Mouse (Mus musculus) hindbrain, embryonic 12.5 days (tissue): ENCODE measurements around the gene Slc16a5. TPM values are rescaled to one million over a fixed set of nuclear protein-coding genes. Genes with fewer than 3 reads are reported as not detected.
"Not testable (repeated sequence)": the region's sequence is repeated elsewhere in the genome, so short reads cannot be mapped to it uniquely, and the experiment has no call there.

Experiments
- ATAC-seq: fragments of 200-750 bp; cut with Nextera tagmentation; 2 replicates; pipeline ENCODE4 v1.8.0; 2017; ENCODE audit warnings: moderate TSS enrichment; ENCODE audit not compliant: low FRiP score
- H3K27ac ChIP-seq: fragments of 300-500 bp; sonication (generic); 2 replicates; pipeline ENCODE4 v1.5.1; 2016; ENCODE audit warnings: mild to moderate bottlenecking
- H3K27me3 ChIP-seq: fragments of 300-500 bp; sonication (generic); 2 replicates; pipeline ENCODE4 v1.6.1; 2016; ENCODE audit warnings: mild to moderate bottlenecking
- H3K36me3 ChIP-seq: fragments of 300-500 bp; sonication (generic); 2 replicates; pipeline ENCODE4 v1.6.1; 2016; ENCODE audit warnings: mild to moderate bottlenecking
- H3K4me1 ChIP-seq: fragments of 300-500 bp; sonication (generic); 2 replicates; pipeline ENCODE4 v1.6.1; 2016
- H3K4me2 ChIP-seq: fragments of 300-500 bp; sonication (generic); replicated peaks from 2 replicates; pipeline ENCODE4 v1.6.1; 2016; ENCODE audit warnings: mild to moderate bottlenecking
- H3K4me3 ChIP-seq: fragments of 300-500 bp; sonication (generic); 2 replicates; pipeline ENCODE4 v1.5.1; 2016; ENCODE audit warnings: mild to moderate bottlenecking
- H3K9ac ChIP-seq: fragments of 300-500 bp; sonication (generic); 2 replicates; pipeline ENCODE4 v1.6.1; 2016; ENCODE audit warnings: mild to moderate bottlenecking, moderate library complexity
- H3K9me3 ChIP-seq: fragments of 300-500 bp; sonication (generic); replicated peaks from 2 replicates; pipeline ENCODE4 v1.6.1; 2016; ENCODE audit warnings: mild to moderate bottlenecking
- WGBS: fragments of 180-500 bp; shearing (Covaris S2); methylation state at CpG from one replicate; pipeline ENCODE4 v1.1.7; 2016; 5-methylcytosine and 5-hydroxymethylcytosine counted together
- polyA plus RNA-seq: library from polyadenylated mRNA; unstranded; fragments of >200 nt; fragmentation: Nextera tagmentation; extraction: Ambion mirVana; gene quantifications from 2 replicates; pipeline ENCODE4 v1.2.1, GENCODE M21; 2016

Slc16a5 gene
- polyA plus RNA-seq, 1 experiment from 2014 or later, result not detected

GRCm38 (mm10) chr11:115472183-115472582 lies 9.9 kb downstream of the Slc16a5 start:
- H3K9ac ChIP-seq, result no peak overlapping the region
- H3K4me3 ChIP-seq, result no peak overlapping the region
- no peaks in the 10 kb centered on the region for H3K36me3 ChIP-seq
- 82% methylated on average over 7 of the region's 7 CpGs for WGBS
- H3K27me3 ChIP-seq, result no peaks in the 10 kb centered on the region
- H3K4me1 ChIP-seq, result peaks cover 33% of the 10 kb centered on the region
- ATAC-seq, result no peak
- H3K27ac ChIP-seq, result no peak overlapping the region
- H3K9me3 ChIP-seq, result no peaks in the 10 kb centered on the region
- no peak overlapping the region for H3K4me2 ChIP-seq

GRCm38 (mm10) chr11:115473626-115474275 lies 11.5 kb downstream of the Slc16a5 start:
- Histone ChIP-seq H3K4me1 (peaks cover 29% of the 10 kb centered on the region), H3K4me3 (no peak overlapping the region), H3K9ac (no peak overlapping the region), H3K27me3 (no peaks in the 10 kb centered on the region), H3K9me3 (no peaks in the 10 kb centered on the region), H3K36me3 (no peaks in the 10 kb centered on the region), H3K27ac (peak overlapping the region; percentile 67), H3K4me2 (peak overlapping the region; percentile 19)
- WGBS, result 14% methylated on average over 15 of the region's 15 CpGs
- peak; percentile 22; the same call in 1 of the 2 replicates for ATAC-seq

GRCm38 (mm10) chr11:115475025-115475757 lies 12.9 kb downstream of the Slc16a5 start, which contains the start of gene Armc7:
Gene Armc7 (plus strand): TSS chr11:115475667.
- ATAC-seq, result peak; percentile 95
- under 1% methylated on average over 26 of the region's 26 CpGs for WGBS
- H3K4me3 ChIP-seq, result peak within 1 kb of the TSS; percentile 73
- H3K36me3 ChIP-seq, result no peaks in the 10 kb centered on the region
- peaks cover 29% of the 10 kb centered on the region for H3K4me1 ChIP-seq
- no peaks in the 10 kb centered on the region for H3K9me3 ChIP-seq
- no peaks in the 10 kb centered on the region for H3K27me3 ChIP-seq
- H3K27ac ChIP-seq, result peak within 1 kb of the TSS; percentile 82
- peak within 1 kb of the TSS; percentile 71 for H3K9ac ChIP-seq
- H3K4me2 ChIP-seq, result peak within 1 kb of the TSS; percentile 93

GRCm38 (mm10) chr11:115475758-115476237 lies 13.5 kb downstream of the Slc16a5 start:
- peak overlapping the region; percentile 73 for H3K4me3 ChIP-seq
- peak overlapping the region; percentile 71 for H3K9ac ChIP-seq
- ATAC-seq, result no peak
- no peaks in the 10 kb centered on the region for H3K36me3 ChIP-seq
- no peaks in the 10 kb centered on the region for H3K9me3 ChIP-seq
- peak overlapping the region; percentile 93 for H3K4me2 ChIP-seq
- H3K4me1 ChIP-seq, result peaks cover 29% of the 10 kb centered on the region
- no peak overlapping the region for H3K27ac ChIP-seq
- WGBS, result 4% methylated on average over 28 of the region's 28 CpGs
- no peaks in the 10 kb centered on the region for H3K27me3 ChIP-seq

- H3K9me3 ChIP-seq, H3K36me3 ChIP-seq, H3K27me3 ChIP-seq, H3K4me3 ChIP-seq, H3K27ac ChIP-seq, H3K9ac ChIP-seq, ATAC-seq: not testable (repeated sequence)
- Histone ChIP-seq H3K4me1 (peaks cover 29% of the 10 kb centered on the region), H3K4me2 (peak overlapping the region; percentile 93)
- WGBS, result 85% methylated on average over 4 of the region's 4 CpGs
Observed at GRCm38 (mm10) chr11:115476630-115477029, 14.4 kb downstream of the Slc16a5 start.

DNA sequence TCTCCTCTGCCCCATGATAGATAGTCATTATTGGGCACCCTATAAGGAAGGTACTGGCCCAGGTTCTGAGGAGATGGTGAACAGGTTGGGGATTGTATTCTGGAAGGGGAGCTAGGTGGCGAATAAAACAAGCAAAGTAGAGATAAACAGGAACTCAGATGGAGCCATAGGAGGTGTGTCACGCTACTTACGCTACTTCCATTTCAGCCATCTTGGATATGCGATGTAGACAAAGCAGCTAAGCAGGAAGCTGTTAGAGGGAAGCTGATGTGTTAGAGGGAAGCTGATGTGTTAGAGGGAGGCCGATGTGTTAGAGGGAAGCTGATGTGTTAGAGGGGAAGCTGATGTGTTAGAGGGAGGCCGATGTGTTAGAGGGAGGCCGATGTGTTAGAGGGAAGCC lies 15.1 kb downstream of the Slc16a5 start:
- not testable (repeated sequence) for H3K27ac ChIP-seq, H3K9ac ChIP-seq, H3K4me2 ChIP-seq, H3K9me3 ChIP-seq, H3K4me3 ChIP-seq, H3K27me3 ChIP-seq, H3K36me3 ChIP-seq, ATAC-seq
- 86% methylated on average over 7 of the region's 7 CpGs for WGBS
- peaks cover 29% of the 10 kb centered on the region for H3K4me1 ChIP-seq

- Histone ChIP-seq H3K4me2 (no peak overlapping the region), H3K36me3 (peaks cover 3% of the 10 kb centered on the region; the same call in 1 of the 2 replicates), H3K27ac (no peak overlapping the region), H3K9me3 (no peaks in the 10 kb centered on the region), H3K9ac (no peak overlapping the region), H3K27me3 (no peaks in the 10 kb centered on the region), H3K4me1 (peaks cover 26% of the 10 kb centered on the region), H3K4me3 (no peak overlapping the region)
- ATAC-seq, result no peak
- WGBS, result 85% methylated on average over 9 of the region's 9 CpGs
Observed at GRCm38 (mm10) chr11:115478296-115478938, 16.1 kb downstream of the Slc16a5 start.

GRCm38 (mm10) chr11:115481553-115482259 lies 19.4 kb downstream of the Slc16a5 start:
- no peak overlapping the region for H3K9ac ChIP-seq
- no peak for ATAC-seq
- H3K4me1 ChIP-seq, result peaks cover 16% of the 10 kb centered on the region
- WGBS, result 86% methylated on average over 6 of the region's 6 CpGs
- H3K27ac ChIP-seq, result no peak overlapping the region
- H3K27me3 ChIP-seq, result no peaks in the 10 kb centered on the region
- no peak overlapping the region for H3K4me3 ChIP-seq
- no peaks in the 10 kb centered on the region for H3K9me3 ChIP-seq
- H3K36me3 ChIP-seq, result peaks cover 3% of the 10 kb centered on the region; the same call in 1 of the 2 replicates
- H3K4me2 ChIP-seq, result no peak overlapping the region

DNA sequence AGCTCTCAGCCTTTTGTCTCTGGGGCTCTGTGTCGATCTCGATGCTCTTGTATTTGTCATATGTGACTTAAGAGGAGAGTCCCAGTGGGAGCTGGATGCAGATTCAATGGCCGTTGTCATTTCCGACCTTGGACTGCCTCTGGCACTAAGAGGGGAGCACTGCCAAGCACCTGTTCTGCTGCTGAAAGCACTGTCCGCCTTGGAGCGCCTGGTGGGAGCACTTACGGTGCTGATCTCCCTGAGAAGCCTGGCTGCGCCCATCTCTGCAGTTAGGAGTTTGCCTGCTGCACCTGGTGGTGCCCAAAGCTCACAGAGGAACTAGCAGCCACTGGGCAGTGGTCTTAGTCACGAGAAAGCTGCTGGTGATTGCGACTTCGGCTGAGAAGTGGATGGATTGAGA lies 21.0 kb downstream of the Slc16a5 start:
- Histone ChIP-seq H3K4me2 (no peak overlapping the region), H3K9me3 (no peaks in the 10 kb centered on the region), H3K4me1 (peaks cover 8% of the 10 kb centered on the region), H3K27me3 (no peaks in the 10 kb centered on the region), H3K9ac (0 out of 2 replicates have a peak overlapping the region, but pooled peaks have one; percentile 8), H3K27ac (no peak overlapping the region), H3K4me3 (no peak overlapping the region), H3K36me3 (peaks cover 3% of the 10 kb centered on the region; the same call in 1 of the 2 replicates)
- ATAC-seq, result no peak
- WGBS, result 70% methylated on average over 11 of the region's 11 CpGs

DNA sequence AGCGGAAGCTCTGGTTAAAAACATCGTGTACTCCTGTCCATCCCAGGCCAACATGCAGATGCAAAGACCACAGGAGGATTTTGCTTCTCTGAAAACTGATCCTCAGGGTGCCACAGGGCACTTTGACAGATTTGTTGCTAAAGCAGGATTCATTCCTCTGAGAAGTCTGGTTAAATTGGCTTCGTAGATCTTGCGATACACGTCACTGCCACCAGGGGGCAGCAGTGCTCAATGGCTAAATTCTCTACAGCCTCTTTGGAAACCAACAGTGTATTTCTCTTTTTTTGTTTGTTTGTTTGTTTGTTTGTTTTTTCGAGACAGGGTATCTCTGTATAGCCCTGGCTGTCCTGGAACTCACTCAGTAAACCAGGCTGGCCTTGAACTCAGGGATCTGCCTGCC lies 21.5 kb downstream of the Slc16a5 start:
- WGBS, result 20% methylated on average over 6 of the region's 6 CpGs
- no peak for ATAC-seq
- no peak overlapping the region for H3K9ac ChIP-seq

DNA sequence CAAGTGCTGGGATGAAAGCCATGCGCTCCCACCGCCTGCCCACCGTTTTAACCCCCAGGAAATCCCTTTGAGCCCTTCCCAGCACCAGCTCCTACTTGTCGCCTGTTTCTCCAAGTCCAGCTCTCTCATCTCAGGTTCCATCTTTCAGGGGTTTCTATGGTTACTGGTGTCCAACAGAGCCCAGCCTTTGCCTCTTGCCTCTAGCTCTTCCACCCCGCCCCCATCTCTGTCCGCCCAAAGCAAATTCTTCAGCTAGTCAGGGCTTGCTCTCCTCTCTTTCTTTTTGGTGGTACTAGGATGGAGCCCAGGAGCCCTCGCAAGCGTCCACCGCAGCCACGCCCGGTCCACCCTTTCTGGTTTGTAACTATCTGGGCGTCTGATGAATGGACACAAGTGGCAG lies 22.9 kb downstream of the Slc16a5 start:
- 33% methylated on average over 12 of the region's 12 CpGs for WGBS
- no peak overlapping the region for H3K4me3 ChIP-seq
- H3K27me3 ChIP-seq, result no peaks in the 10 kb centered on the region
- H3K36me3 ChIP-seq, result peaks cover 16% of the 10 kb centered on the region
- ATAC-seq, result no peak
- H3K4me2 ChIP-seq, result no peak overlapping the region
- H3K9me3 ChIP-seq, result no peaks in the 10 kb centered on the region
- no peak overlapping the region for H3K27ac ChIP-seq
- peaks cover 8% of the 10 kb centered on the region for H3K4me1 ChIP-seq
- H3K9ac ChIP-seq, result no peak overlapping the region

More for the DNA sequence above, 21.5 kb downstream of the Slc16a5 start:
- no peaks in the 10 kb centered on the region for H3K9me3 ChIP-seq
- no peak overlapping the region for H3K27ac ChIP-seq
- peaks cover 5% of the 10 kb centered on the region for H3K36me3 ChIP-seq
- H3K4me2 ChIP-seq, result no peak overlapping the region
- no peaks in the 10 kb centered on the region for H3K27me3 ChIP-seq
- H3K4me1 ChIP-seq, result peaks cover 8% of the 10 kb centered on the region
- no peak overlapping the region for H3K4me3 ChIP-seq
